Mouse (Mus musculus) forelimb bud, embryonic 11.5 days (tissue): ENCODE measurements around the gene Ccdc150.

Experiments used
- DNase-seq: peaks from one replicate; pipeline ENCODE4 v3.0.0-alpha.2; 2012; ENCODE audit warnings: low read depth, low spot score

The Ccdc150 gene

DNA sequence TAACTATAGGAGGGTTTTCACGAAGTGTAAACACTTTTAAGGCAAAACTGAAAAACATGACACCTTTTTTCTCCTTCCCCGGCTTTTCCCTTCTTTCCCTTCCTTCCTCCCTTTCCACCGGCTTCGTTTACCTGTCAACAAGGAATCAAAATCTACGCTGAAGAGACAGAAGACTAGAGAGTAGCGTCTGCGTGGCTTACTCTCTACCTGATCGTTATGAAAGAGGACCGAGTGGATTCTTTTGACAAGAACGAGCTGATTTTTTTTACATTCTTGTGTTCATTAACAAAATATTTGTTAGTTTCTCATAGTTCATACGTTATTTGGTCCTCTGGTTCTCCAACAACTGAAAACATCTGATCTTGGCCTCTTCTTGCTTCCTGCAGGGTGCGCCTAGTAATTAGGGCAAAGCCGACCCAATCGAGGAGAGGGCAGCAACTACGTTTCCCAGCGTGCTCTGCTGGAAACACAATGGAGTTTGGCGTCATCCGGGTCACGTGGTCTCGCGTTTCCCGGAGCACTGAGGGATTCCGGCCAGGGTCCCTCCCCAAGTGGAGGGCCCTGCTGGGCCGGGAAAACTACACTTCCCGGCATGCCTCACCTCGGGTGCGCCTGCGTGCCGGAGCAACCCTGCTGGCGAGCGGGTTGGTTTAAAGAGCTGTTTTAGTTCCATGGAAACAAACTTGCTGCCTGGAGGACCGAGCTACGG is at the start of gene Ccdc150:
Gene Ccdc150, plus strand, starts transcription at position 526 of the 709 bp plus-strand sequence.
- DNase-seq: peak; percentile 98

DNA sequence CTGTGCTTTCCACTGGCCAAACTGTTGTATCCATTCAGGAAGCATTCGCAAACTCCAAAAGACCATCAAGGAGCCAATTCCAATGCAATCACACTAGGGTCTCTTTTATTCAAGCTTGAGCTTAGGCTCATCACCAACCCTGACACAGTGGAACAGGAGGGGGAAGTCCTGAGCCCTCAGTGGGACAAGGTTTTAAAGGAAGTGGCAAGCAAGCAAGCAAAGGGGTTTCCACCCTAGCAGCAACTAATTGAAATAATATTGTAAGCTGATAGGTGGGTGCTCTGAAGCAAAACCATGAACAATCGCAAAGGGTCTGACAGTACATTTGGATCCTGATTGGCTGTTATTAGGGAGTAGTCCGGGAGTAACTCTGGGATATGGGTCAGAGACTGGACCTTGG is 30.2 kb upstream of the Ccdc150 start:
- DNase-seq: no peak

DNA sequence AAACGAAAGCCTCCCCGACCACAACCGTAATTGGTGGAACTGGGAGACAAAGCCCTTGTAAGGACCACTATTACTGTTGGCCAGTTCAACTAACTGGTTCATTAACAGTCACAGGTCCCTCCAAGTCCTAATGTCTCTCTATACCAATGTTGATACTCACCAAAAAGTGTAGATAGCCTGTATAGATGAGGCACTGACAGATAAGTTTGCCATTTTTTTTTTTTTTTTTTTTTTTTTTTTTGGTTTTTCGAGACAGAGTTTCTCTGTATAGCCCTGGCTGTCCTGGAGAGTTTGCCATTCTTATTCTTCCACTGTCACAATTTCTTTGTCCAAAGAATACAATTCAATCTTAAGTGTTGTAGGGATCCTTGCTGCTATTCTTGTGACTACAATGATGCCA is 7.8 kb upstream of the Ccdc150 start:
- DNase-seq: no peak

DNA sequence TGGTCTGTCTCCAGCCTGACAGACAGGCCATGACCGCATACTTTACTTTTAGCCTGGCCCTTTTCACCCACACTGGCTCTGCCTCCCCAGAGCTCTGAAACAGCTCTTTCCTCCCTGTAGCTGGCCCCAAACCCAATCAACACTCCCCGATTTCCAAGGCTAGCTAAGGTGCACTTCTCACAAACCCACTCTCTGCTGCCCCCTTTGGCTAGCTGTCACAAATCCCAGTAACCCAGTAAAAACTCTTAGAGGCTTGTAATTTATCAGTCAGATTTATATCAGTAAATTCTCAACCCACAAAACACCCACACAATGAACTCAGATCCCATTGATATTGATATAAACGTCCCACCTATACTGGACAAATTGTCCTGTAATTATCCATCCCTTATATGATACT is 25.1 kb downstream of the Ccdc150 start:
- DNase-seq: no peak

DNA sequence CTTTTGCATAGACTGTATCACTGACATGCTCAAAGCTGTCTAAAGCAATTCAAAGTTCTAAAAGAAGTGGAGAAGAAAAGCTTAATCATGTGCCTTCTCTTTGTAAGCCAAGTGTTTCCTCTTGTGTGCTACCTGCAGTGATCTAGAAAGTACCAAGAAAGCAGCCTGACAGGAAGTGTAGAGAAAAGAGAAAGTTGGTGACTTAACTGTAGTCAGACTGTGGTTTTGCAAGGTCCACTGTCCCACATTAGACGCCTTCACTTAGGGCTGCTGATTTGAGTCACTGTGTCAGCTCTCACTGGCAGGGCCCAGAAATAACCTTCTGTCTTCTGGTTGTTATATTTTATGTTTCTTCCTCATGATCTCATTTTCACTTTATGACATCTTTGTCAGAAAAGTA is 29.1 kb downstream of the Ccdc150 start:
- no peak for DNase-seq

DNA sequence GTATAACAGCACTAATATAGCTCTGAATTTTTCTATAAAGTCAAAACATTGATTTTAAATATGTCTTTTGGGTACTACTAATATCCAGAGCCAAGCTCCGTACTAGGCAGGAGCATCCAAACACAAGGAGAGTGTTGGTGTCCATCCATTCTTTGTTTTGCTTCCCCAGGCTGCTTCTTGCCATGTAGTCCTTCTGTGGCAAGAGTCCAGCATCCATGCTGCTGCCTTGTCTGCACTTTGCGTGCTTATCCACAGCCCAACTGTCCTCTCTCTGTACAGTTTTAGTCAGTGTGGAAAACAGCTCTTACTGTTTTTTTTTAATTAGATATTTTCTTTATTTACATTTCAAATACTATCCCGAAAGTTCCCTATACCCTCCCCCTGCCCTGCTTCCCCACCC is 30.2 kb downstream of the Ccdc150 start:
- no peak for DNase-seq

DNA sequence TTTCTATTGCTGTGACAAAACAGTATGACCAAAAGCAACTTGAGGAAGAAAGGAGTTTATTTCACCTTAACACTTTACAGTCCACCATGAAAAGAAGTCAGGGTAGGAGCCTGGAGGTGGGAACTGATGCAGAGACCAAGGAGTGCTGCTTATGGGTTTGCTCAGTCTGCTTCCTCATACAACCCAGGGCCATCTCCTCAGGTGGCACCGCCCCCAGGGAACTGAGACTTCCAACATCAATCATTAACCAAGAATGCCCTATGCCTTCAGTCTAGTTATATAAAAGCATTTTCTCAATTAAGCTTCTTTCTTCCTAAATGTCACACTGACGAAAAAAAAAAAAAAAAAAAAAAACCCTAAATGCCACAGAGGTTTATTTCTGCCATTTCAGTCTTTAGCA is 55.9 kb downstream of the Ccdc150 start:
- no peak for DNase-seq

DNA sequence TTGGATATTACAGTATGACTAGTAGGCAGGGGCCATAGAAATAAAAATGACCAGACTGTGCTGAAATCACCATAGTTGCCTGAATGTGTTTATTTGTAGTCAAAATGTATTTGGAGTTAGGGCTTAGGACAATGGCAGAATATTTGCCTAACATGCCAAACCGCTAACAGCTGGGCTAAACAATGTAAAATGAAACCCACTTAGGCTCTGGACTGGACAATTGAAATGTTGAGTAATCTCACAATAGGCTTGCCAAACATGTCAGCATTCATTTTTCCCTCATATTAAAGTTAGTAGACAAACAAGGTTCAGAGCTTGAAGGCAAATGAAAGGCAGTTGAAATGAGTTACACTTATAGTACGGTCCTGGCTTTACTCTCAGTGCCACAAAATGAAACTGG is 76.2 kb downstream of the Ccdc150 start:
- DNase-seq: no peak

DNA sequence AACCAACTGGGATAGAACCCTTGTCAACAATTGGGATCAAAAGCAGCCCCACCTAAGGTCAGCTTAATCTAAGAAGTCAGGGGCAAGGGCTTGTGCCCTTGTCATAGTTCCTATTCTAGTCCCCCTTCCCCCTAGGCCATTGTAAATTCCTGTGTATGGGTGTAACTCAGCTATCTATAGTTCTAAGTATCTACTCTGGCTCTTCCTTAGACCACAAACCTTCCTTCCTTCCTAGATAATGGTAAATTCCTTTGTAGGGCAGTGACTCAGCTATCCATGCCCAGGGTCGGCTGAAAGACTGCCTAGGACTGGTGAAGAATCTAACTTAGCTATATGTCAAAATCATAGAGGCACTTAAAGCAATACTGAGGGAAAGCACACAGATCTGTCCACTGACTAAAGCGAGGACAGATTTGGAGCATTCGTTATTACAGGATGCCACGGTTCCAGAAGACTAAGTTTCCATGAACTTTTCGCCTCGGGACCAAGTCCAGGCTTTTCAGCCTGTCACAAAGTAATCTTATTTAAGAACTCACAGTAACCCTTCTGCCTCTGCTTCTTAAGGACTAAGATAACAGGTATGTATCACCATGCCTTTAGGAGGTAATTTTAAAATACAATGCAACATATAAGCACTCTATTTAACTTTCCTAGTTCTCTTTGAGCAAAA is 77.5 kb downstream of the Ccdc150 start:
- no peak for DNase-seq

DNA sequence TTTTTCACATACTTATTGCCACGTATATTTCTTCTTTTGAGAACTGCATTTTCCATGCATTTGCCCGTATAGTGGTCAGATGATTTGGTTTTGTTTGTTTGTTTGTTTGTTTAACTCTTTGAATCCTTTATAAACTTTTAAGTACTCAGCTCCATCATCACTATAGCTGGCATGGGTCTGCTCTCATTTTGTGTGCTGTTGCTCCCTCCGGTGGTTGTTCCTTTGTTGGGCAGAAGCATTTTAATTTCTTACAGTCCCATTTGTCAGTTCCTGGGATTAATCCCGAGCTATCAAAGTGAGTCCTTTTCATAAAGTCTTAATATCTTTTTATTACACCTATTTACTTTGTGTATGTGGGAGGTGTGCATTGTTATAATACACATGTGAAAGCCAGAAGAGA is 82.5 kb downstream of the Ccdc150 start:
- DNase-seq: peak; percentile 21

DNA sequence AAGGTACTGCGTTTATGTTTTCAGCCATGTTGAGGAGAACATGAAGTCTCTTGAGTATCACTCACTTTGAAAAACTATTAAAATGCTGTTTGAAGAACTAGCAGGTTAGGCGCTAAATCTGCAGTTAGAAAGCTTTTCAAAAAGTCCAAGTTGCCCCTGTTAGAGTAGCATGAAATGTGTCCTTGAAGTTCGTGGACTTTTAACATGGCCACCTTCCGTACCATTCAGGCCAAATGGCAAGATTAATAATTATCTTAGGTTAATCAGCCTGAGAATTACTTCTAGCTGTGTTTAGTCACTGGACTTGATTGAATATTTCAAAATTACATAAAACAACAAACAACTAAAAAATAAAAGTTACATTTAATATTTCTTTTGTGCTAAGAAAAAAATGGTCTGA is 104.3 kb downstream of the Ccdc150 start:
- DNase-seq: no peak

DNA sequence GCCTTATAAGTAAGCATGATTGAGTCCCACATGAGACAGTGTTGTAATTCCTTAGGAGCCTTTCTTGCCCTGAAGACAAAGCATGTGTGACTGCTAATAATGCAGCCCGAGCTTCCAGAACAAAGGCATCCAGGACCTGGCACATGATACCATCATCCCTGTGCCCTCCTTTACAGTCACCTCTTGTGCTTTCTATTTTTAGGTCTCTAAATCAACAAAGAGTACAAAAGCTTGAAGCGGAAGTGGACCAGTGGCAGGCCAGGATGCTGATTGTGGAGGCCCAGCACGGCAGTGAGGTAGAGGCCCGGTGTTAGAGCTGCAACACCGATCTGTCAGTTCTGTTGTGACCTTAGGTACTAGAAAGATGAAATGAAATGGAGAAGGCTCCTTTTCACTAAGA is 105.0 kb downstream of the Ccdc150 start:
- DNase-seq: no peak

DNA sequence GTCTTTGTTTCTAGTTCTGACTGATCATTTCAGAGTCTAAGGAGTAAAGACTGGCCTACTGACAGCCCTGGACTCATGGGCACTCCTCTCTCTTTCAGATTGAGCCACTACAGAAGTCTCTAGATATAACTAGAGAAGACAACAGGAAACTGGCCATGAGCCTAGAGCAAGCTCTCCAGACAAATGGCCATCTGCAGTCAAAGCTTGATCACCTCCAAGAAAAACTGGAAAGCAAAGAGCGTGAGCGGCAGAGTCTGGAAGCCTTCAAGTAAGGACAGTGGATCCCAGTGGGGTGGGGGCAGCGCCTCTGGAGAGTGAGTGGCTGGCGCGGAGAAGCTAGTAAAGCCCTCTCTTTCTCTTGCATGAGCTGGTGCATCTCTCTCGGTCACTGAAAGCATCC is 106.1 kb downstream of the Ccdc150 start:
- DNase-seq: no peak

DNA sequence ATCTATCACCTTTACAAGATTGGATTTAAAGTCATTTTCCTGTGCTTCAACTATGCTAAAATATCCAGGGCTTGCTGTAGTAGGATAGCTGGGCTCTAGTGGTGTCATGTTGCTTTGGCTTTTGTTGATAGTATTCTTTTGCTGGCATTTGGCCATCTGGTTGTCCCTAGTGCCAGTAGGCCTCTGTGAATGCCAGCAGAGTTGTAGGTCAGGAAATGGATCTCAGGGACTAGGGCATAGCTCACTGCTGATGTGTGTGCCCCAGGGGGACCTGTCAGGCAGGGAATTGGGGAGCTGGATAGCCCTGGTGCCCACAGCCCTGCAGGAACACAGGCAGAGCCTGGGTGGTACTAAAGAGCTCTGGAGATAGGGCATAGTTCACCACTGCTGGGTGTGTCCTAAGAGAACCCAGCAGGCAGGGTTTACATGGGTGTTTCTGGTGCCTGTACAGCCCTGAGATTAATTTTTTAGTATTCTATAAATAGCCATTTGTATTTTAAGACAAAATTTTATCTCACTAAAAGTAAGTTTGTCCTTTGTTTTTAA is 127.1 kb downstream of the Ccdc150 start:
- DNase-seq: no peak

DNA sequence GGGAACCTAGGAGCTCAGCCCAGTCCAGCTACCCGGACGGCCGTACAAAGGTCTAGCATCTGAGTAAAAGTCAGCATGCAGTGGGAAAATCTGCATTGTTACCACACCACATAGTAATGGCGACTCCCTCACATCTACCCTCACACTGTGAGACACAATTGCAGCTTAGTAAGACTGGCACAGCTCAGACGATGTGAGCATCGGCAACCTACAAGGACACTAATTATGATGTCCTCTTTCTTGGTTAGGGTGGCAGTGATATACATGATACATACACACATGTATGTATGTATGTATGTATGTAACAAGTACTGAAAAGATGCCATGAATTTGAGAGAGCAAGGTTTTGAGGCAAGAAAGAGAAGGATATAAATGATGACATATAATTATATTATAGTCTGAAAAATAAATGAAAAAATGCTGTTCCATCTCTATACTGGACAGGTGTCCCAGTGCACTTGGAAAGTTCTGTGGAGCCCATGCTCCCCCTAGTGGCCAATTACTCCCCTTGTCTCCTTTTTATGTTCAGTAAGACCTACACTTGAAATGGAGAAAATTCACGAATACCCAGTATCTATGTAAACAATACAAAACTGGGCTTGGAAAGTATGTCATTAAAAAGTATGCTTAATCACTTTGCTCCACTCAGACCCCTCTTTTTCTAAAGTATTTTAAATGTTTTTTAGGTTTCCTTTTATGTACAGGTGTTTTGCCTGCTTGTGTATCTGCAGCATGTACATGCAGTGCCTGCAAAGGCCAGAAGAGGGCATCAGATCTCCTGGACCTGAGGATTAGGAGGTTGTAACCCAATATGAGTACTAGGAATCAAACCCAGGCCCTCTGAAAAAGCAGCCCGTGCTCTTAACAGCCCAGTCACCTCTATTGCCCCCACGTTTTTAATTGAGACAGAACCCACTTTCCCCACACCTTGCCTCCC is 130.8 kb downstream of the Ccdc150 start:
- DNase-seq: peak; percentile 64

DNA sequence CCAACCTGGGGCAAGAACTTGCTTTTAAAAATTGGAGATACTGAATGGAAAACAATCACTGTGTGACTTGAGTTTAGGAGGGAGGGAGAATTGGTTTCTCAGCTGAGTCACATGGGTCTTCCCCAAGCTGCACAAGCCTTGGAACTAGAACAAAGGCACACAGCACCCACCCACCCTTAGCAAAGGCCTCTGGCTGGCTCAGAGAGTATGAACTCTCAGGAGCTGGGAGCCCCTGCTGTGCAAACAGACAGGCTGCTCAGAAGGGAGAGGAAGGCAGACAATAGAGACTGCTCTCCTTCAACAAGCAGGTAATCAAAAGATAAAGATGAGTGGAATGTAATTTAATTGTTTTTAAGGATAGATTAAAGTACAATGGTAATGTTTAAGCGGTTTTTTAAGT is 133.7 kb downstream of the Ccdc150 start:
- DNase-seq: no peak

DNA sequence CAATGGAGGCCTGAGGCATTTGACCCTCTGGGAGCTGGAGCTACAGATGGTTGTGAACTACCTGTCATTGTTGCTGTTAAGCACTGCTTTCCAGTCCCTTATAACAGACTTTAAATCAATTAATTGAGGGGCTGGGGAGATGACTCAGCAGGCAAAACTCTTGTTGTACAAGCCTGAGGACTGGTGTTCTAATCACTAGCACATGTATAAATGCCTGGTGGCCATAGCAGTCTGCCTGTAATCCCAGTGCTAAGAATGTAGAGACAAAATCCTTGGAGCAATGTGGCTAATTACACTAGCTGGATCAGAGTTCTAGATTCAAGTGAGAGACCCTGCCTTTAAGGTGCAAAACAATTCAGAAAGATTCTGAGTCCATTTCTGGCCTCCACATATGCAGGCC is 152.3 kb downstream of the Ccdc150 start:
- DNase-seq: no peak
